ENCODE assay signal across 10 mouse cellular contexts in genomic region chr1:192416241-192416821, GRCm38 (mm10).
A peak's percentile ranks its signal among the peaks of the same experiment; 100 is the strongest.
DNase-seq lines count a peak whose midpoint lies in the region; ATAC-seq and TF ChIP-seq lines count a peak whose summit lies in the region.
"Had no signal": no experiment of that assay in that cellular context is flagged by ENCODE, and none has a peak within 500 bp of the region (broad histone marks: within the 10 kb centered on the region; RNA-seq: fewer than 3 reads in every experiment).

No protein-coding gene starts in this region.

- H3K36me3 ChIP-seq in kidney, embryonic 14.5 days (ENCODE audit: control insufficient read depth, insufficient read depth, low read length): no peaks in the 10 kb centered on the region
- H3K36me3 ChIP-seq in kidney, postnatal 0 days (ENCODE audit: insufficient read depth, low read length): no peaks in the 10 kb centered on the region
- H3K36me3 ChIP-seq: hindbrain, embryonic 12.5 days; limb, embryonic 13.5 days had no signal

- H3K4me3 ChIP-seq in kidney, embryonic 14.5 days (ENCODE audit: low read length): no peak overlapping the region
- no peak overlapping the region for H3K4me3 ChIP-seq in cerebellum, adult 2 months (replicated peaks; ENCODE audit: insufficient read depth, low read depth, low read length)
- no peak overlapping the region for H3K4me3 ChIP-seq in kidney, postnatal 0 days (replicated peaks; ENCODE audit: low read depth, low read length)
- H3K4me3 ChIP-seq: hindbrain, embryonic 12.5 days; limb, embryonic 13.5 days had no signal

- 82% methylated on average over 9 of the region's 9 CpGs for WGBS in kidney, embryonic 14.5 days
- WGBS in cerebellum, adult 2 months: 21% methylated on average over 9 of the region's 9 CpGs
- 75% methylated on average over 9 of the region's 9 CpGs for WGBS in kidney, postnatal 0 days

- TF ChIP-seq CTCF in cerebellum, adult 2 months (IDR thresholded peaks at IDR 0.05; ENCODE audit: borderline replicate concordance, insufficient read depth, low read depth, low read length): no peak
- no peak for TF ChIP-seq CTCF in kidney, postnatal 0 days (IDR thresholded peaks at IDR 0.05; ENCODE audit: low read depth)

- no peak overlapping the region for H3K4me2 ChIP-seq in kidney, embryonic 14.5 days (replicated peaks; ENCODE audit: low read depth, low read length)
- no peak overlapping the region for H3K4me2 ChIP-seq in kidney, postnatal 0 days (ENCODE audit: low read length)
- H3K4me2 ChIP-seq: hindbrain, embryonic 12.5 days; limb, embryonic 13.5 days had no signal

- no peak for ATAC-seq in kidney, embryonic 14.5 days (ENCODE audit: low FRiP score, low TSS enrichment)
- ATAC-seq in kidney, postnatal 0 days (replicated peaks; ENCODE audit: low FRiP score, low read depth): 0 out of 2 replicates have a peak, but pooled peaks have one; percentile 25

- H3K9me3 ChIP-seq in kidney, embryonic 14.5 days (ENCODE audit: control insufficient read depth, low read length): no peaks in the 10 kb centered on the region
- H3K9me3 ChIP-seq in kidney, postnatal 0 days (replicated peaks; ENCODE audit: low read length): no peaks in the 10 kb centered on the region
- H3K9me3 ChIP-seq: hindbrain, embryonic 12.5 days; limb, embryonic 13.5 days had no signal

- no peak for TF ChIP-seq POLR2A in cerebellum, adult 2 months (IDR thresholded peaks at IDR 0.05; ENCODE audit: borderline replicate concordance, insufficient read depth, low read length)

- H3K27me3 ChIP-seq in kidney, embryonic 14.5 days (ENCODE audit: control insufficient read depth, insufficient read depth, low read length): no peaks in the 10 kb centered on the region
- no peaks in the 10 kb centered on the region for H3K27me3 ChIP-seq in cerebellum, adult 2 months (ENCODE audit: control insufficient read depth, insufficient read depth, low read length)
- no peaks in the 10 kb centered on the region for H3K27me3 ChIP-seq in kidney, postnatal 0 days (ENCODE audit: insufficient read depth, low read length)
- H3K27me3 ChIP-seq: hindbrain, embryonic 12.5 days; limb, embryonic 13.5 days had no signal

- H3K4me1 ChIP-seq in kidney, embryonic 14.5 days (ENCODE audit: control insufficient read depth, insufficient read depth, low read length): no peaks in the 10 kb centered on the region
- peaks cover 32% of the 10 kb centered on the region for H3K4me1 ChIP-seq in cerebellum, adult 2 months (ENCODE audit: control insufficient read depth, insufficient read depth, low read length)
- no peaks in the 10 kb centered on the region for H3K4me1 ChIP-seq in kidney, postnatal 0 days (replicated peaks; ENCODE audit: insufficient read depth, low read length)
- H3K4me1 ChIP-seq: hindbrain, embryonic 12.5 days; limb, embryonic 13.5 days had no signal

- DNase-seq in adrenal gland, adult (ENCODE audit: inconsistent age in 2 of 2, low spot score in 1 of 2): peak; percentile 40 to 68
- no peak for DNase-seq in adrenal gland, adult 18-20 months (ENCODE audit: low spot score in 2 of 2)
- peak; percentile 76 for DNase-seq in kidney, adult 9 months
- peak; percentile 61 to 77 for DNase-seq in cerebellum, adult 2 months
- DNase-seq in kidney, postnatal 0 days (ENCODE audit: low spot score): no peak
- no peak for DNase-seq in gastrocnemius, postnatal 10 days
- no peak for DNase-seq in lung, adult 18-20 months

- no peak overlapping the region for H3K27ac ChIP-seq in kidney, embryonic 14.5 days (ENCODE audit: low read depth, low read length)
- peak overlapping the region; percentile 67 for H3K27ac ChIP-seq in cerebellum, adult 2 months (ENCODE audit: insufficient read depth, low read length)
- no peak overlapping the region for H3K27ac ChIP-seq in kidney, postnatal 0 days
- H3K27ac ChIP-seq: hindbrain, embryonic 12.5 days; limb, embryonic 13.5 days had no signal

- H3K9ac ChIP-seq in kidney, embryonic 14.5 days (ENCODE audit: low read depth, low read length): no peak overlapping the region
- H3K9ac ChIP-seq in kidney, postnatal 0 days (ENCODE audit: low read depth, low read length): no peak overlapping the region
- H3K9ac ChIP-seq: hindbrain, embryonic 12.5 days; limb, embryonic 13.5 days had no signal

Comparison
In these comparisons a context has a peak if more than half of its experiments do, and no peak if none do; other contexts are left out.
1. DNase-seq: peak in adrenal gland, adult (2 of 2), kidney, adult 9 months (single experiment) and cerebellum, adult 2 months (2 of 2); none in adrenal gland, adult 18-20 months (0 of 2), kidney, postnatal 0 days (single experiment), gastrocnemius, postnatal 10 days (single experiment) and lung, adult 18-20 months (0 of 2).